Comparison of ENCODE assay signal across 10 mouse cellular contexts in genomic region chr11:29761387-29761786, GRCm38 (mm10).
"Had no signal": no experiment of that assay in that cellular context is flagged by ENCODE, and none has a peak within 500 bp of the region (broad histone marks: within the 10 kb centered on the region; RNA-seq: fewer than 3 reads in every experiment).

No protein-coding gene starts in this region.

- DNase-seq: kidney, adult 8-10 months; kidney, postnatal 25 days; layer of hippocampus, adult 9-11 months; layer of hippocampus, postnatal 36 days; liver; liver, embryonic 13.5 days; lung, adult 18-20 months; midbrain, embryonic 14.5 days; right cerebral cortex, adult 18-20 months; right cerebral cortex, postnatal 25 days had no signal
